Mouse (Mus musculus): Measurements from ENCODE around the gene Vsir.

The Vsir gene

GRCm38 (mm10) chr10:60346701-60347405, at the start of gene Vsir:
Gene Vsir, plus strand, starts transcription at chr10:60346851.
- peak; percentile 77 for DNase-seq

DNA sequence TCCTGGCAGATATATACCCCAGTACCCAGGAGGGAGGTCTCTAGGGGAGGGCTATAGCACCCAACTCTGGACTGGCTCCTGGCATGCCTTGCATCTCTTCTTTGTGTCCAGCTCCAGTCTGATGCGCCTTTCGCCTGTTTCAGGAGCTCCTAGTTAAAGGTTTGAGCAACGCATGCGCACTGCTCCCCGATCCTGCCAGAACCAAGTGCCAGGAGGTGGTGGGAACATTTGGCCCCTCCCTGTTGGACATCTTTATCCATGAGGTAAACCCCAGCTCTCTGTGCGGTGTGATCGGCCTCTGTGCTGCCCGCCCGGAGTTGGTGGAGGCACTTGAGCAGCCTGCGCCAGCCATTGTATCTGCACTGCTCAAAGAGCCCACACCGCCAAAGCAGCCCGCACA, 47.0 kb upstream of the Vsir start:
- DNase-seq: no peak

- DNase-seq: no peak
Observed at GRCm38 (mm10) chr10:60303419-60303818, 43.2 kb upstream of the Vsir start.

GRCm38 (mm10) chr10:60304854-60305628, 41.6 kb upstream of the Vsir start:
- peak; percentile 79 for DNase-seq

GRCm38 (mm10) chr10:60310629-60311028, 36.0 kb upstream of the Vsir start:
- DNase-seq: no peak

DNA sequence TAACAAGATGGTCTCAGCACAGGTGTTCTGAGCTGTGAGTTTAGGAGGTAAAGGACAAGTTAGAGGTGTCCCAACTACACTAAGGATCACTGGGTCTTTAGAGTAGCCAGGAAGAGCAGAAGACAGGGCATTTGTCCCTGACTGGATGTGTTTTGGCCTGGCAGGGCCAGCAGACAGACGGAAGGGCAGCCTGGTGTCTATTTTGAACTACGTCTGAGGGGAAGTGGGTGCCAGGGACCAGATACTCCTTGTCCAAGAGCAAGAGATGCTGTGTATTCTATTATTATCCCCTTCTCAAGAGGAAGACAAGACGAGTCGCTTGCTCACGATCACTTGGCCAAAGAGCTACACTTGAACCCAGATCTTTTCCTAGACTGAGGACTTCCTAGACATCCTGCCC, 33.0 kb upstream of the Vsir start:
- DNase-seq: no peak

DNA sequence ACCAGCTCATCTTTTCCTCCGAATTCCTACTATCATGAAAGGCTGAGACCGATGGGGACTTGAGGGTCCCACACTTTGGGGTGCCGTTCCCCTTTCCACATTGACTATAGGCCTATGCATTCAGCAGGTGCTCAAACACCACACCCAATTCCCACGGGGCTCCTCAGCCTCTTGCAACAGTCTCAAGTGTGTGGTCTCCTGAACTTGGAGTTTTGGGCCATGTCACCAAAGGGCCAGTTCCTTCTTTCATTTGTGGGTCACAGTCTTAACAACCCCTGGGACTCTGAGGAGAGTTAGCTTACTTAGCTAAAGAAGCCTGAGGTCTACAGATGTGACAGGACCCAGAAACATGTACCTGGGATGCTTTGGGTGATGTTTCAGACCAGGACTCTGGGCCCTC, 30.5 kb upstream of the Vsir start:
- no peak for DNase-seq

DNA sequence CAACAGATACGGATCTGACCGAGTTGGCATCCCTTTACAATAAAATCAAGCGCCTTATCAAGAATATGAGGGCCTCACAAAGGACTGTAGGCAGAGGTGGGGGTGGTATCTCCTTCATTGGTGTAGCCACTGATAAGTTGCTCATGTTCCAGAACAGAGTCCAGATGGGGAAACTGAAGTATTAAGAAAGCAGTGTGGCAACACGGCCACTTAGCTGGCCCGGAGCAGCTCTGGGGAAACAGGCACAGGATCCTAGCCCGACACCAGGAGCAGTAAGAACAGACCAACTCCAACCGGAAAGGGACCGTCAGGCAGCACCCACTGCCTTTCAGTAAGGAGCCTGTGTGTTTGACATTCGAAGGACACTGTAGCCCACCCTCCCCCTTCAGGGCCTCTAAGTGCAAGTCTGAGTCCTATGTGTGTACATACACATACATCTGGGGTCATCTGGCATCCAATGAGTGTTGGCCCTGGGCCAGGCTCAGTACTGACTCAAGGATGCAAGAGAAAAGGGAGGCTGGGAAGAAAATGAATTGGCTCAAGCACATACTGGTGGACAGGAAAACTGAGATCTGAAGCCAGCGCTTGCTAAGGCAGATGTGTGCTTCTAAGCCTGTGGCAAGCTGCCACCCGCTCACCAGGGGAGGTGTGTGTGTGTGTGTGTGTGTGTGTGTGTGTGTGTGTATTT, 17.5 kb upstream of the Vsir start:
- no peak for DNase-seq

GRCm38 (mm10) chr10:60334583-60334982, 12.1 kb upstream of the Vsir start:
- no peak for DNase-seq

DNA sequence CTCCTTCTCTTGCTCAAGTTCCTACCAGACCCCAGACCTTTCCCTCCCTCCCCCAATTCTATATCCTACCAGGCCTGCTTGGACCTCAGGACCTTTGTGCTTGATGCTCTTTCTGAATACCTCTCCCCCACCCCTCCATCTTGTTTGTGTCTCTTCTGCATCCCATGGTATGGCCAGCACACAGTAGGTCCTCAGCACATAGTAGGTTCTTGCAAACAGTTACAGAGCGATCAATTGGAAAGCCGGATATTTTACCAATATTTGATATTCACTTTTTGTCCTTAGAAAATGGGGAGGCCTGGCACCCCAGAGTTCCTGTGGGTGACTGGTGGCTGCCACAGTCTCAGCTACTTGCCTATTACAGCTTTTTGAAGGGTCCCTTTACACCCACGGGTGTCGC, 11.6 kb upstream of the Vsir start:
- no peak for DNase-seq

GRCm38 (mm10) chr10:60341528-60341927, 5.1 kb upstream of the Vsir start:
- DNase-seq: no peak

- no peak for DNase-seq
Observed at GRCm38 (mm10) chr10:60344111-60344510, 2.5 kb upstream of the Vsir start.

GRCm38 (mm10) chr10:60346056-60346455, 595 bp upstream of the Vsir start:
- DNase-seq: no peak

DNA sequence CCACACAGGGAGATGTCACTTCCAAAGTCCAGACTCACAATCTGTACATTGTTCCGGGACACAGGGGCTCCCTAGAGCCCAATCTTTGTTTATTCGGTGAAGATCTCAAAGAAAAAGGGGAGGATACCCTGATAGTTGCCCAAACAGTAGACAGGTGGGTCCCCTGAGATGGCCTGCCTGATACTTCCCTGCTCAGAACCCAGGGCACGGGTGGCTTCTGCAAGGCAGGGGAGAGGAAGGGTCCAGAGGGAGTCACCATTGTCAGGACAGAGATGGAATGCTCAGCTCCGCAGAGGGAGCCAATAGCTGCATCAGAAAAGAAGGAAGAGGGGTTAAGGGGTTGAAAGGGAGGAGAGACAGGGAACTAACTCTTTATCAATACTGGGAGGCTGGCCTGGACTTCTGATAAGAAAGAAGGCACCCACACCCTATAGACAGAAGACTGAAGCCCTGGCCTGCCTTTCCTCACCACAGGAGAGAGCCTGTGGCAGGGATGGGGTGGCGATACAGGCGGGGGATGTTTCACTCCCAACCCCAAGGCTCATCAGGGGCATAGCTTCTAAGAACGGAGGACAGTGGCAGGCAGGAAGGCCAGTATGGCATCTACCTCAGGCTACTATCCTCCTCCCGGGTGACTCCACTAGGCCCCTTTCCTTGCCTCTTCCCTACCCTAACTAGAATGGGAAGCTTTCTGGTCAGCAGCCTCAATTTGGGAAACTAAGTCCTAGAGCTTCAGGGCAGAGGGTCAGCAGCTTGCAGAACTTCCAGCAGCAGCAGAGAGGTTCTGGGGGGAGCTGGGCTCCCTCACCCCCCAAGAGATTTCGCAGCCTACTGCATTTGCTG, 1.3 kb downstream of the Vsir start:
- DNase-seq: no peak

DNA sequence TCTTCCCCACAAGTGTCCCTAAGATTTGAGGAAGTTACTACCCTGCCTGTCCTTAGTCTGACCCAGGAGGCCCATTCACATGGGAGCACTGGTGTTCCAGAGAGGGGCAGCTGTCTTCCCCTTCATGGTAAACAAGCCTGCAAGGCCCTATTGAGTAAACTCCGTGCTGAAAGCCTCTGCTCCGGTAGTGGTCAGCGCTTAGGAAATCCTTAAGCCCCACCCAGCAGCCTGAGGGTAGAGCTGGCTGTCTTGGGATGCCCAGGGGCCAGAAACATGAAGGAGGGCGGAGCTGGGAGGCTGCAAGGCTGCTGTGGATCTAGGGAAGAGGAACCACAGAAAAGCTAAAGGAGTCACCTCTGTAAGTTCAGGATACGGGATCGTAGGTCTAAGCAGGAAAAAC, 2.4 kb downstream of the Vsir start:
- DNase-seq: no peak

DNA sequence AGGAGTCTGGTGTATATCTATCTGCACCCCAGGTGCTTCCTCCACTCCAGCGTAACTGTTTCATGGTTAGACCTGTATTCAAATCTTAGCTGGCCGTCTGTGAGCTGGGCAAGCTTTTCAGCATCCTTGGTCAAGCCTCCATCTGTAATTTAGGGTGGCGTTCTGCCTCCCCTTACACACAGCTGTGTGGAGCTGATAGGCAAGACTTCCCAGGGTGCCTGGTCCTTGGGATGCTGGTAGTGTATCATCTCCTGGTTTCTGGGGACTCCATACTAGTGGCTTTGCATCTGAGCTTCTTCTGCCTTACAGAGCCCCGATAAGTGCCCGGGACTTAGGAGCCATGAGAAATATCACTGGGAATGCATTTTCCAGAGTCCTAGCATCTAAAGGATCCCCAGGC, 3.0 kb downstream of the Vsir start:
- no peak for DNase-seq

DNA sequence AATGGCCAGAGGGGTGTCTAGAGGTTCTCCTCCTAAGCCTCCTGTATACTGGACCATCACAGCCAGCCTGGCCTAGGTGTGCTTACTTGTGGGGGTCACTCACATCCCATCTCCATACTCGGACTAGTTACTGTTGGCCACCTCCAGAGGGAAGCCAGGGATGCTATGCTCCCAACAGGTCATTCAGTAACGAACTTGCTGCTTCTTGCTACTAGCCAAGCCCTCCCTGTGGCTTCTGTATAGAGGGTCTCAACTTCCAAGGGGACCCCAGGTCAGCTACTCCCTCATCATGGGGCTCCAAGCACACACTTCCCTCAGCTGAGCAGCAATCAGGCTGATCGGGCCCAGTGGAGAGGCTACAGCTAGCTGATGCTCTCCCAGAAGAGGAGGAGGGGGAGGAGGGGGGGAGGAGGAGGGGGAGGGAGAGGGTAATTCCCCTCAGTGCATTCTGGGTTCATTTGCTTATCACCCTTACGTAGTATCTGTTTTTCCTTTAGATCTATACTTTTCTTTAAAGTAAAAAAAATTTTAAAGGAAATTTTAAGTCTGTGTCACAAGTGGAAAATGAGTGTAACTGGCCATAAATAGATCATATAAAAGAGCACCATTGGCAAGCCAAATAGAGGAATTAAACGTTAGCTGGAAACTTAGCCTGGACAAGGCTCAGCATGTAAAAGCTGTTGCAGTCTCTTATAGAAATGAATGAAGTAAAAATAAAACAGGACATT, 3.6 kb downstream of the Vsir start:
- DNase-seq: no peak

- DNase-seq: peak; percentile 92
Observed at GRCm38 (mm10) chr10:60350805-60351167, 4.1 kb downstream of the Vsir start.

GRCm38 (mm10) chr10:60351248-60351647, 4.6 kb downstream of the Vsir start:
- no peak for DNase-seq

GRCm38 (mm10) chr10:60351761-60352455, 5.3 kb downstream of the Vsir start:
- peak; percentile 68 for DNase-seq

DNA sequence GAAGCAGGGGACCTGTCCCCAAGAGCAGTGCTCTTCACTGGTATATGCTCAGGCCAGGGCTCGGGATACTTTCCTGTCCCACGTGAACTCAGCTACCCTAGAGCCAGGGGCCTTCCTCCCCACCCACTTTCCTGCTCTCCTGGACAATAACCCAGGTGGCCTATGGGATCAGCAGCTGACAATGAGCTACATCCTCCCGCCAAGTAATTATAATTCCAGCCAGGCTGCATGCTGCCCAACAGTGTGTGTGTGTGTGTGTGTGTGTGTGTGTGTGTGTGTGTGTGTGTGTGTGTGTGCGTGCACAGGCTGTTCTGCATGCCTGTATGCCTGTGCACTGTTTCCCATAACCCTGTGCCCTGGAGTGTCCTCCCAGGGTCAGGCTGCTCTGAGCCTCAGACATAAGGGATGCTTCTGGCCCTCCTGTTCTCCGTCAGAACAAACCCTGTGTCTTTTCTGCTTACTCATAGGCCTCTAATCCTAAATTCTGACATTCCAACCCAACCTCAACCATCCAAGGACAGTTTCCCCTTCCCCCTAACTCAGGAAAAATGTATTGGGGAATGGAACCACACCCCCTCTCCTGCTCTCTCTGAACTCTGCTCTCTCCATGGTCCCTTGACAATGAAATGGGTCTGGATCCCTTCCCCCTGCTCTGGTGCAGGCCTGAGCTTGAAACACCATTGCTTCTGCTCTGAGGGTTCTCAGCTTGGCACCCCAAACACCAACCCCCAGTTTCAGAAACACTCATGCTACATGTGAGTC, 6.8 kb downstream of the Vsir start:
- DNase-seq: no peak
